ENCODE assay signal across 32 mouse cellular contexts in the genomic region with DNA sequence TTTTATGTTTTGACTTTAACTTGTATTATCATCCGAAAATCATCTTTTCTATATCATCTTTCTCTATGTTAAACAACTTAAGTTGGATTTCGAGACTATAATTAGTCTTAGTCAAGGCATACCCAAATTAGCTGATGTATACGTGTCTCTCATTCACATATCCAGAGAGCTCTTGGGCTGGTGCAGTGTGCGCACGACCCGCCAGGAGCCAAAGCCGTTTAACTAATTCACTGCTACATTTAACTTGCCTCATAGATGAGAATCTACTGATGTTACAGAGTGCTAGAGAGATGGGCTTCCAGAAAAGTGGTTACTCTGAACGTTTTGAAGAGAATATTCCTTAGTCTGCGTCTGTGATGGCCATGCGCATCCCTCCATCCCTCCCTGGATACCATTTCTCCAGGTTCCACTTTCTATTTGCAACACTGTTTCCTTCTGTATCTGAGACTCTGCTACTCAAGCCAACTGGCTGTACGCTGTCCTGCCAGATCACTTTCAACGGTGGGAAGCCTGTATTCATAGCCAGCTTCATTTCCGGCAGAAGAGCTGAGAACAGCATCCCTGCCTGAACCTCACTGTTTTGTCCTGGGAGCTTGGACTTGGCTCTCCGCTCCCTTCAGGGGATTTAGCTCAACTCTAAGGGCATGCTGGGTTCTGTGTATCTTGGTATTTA.
DNase-seq lines count a peak whose midpoint lies in the region; ATAC-seq and TF ChIP-seq lines count a peak whose summit lies in the region.
"Had no signal": no experiment of that assay in that cellular context is flagged by ENCODE, and none has a peak within 500 bp of the region (broad histone marks: within the 10 kb centered on the region; RNA-seq: fewer than 3 reads in every experiment).

No protein-coding gene starts in this region.

- no peak overlapping the region for H3K27ac ChIP-seq in hindbrain, postnatal 0 days
- H3K27ac ChIP-seq in hindbrain, embryonic 13.5 days: no peak overlapping the region
- no peak overlapping the region for H3K27ac ChIP-seq in midbrain, embryonic 14.5 days (replicated peaks; ENCODE audit: low read depth, low read length)
- H3K27ac ChIP-seq in intestine, embryonic 16.5 days (ENCODE audit: low read length): no peak overlapping the region
- H3K27ac ChIP-seq: embryonic facial prominence, embryonic 13.5 days; forebrain, embryonic 12.5 days; hindbrain, embryonic 10.5 days; intestine, embryonic 15.5 days; kidney, postnatal 0 days; liver, embryonic 14.5 days; midbrain, embryonic 10.5 days; stomach, embryonic 15.5 days had no signal

- H3K9me3 ChIP-seq in hindbrain, postnatal 0 days (ENCODE audit: low read length): no peaks in the 10 kb centered on the region
- H3K9me3 ChIP-seq in hindbrain, embryonic 13.5 days: no peaks in the 10 kb centered on the region
- H3K9me3 ChIP-seq in midbrain, embryonic 14.5 days (ENCODE audit: control insufficient read depth, low read length): no peaks in the 10 kb centered on the region
- H3K9me3 ChIP-seq in intestine, embryonic 16.5 days (ENCODE audit: control insufficient read depth, low read length): no peaks in the 10 kb centered on the region
- H3K9me3 ChIP-seq: embryonic facial prominence, embryonic 13.5 days; forebrain, embryonic 12.5 days; hindbrain, embryonic 10.5 days; intestine, embryonic 15.5 days; midbrain, embryonic 10.5 days; stomach, embryonic 15.5 days had no signal

- H3K36me3 ChIP-seq in hindbrain, postnatal 0 days (ENCODE audit: insufficient read depth, low read length): no peaks in the 10 kb centered on the region
- no peaks in the 10 kb centered on the region for H3K36me3 ChIP-seq in hindbrain, embryonic 13.5 days
- no peaks in the 10 kb centered on the region for H3K36me3 ChIP-seq in midbrain, embryonic 14.5 days (ENCODE audit: control insufficient read depth, insufficient read depth, low read length)
- no peaks in the 10 kb centered on the region for H3K36me3 ChIP-seq in intestine, embryonic 16.5 days (ENCODE audit: control insufficient read depth, insufficient read depth, low read length)
- H3K36me3 ChIP-seq: embryonic facial prominence, embryonic 13.5 days; forebrain, embryonic 12.5 days; hindbrain, embryonic 10.5 days; intestine, embryonic 15.5 days; midbrain, embryonic 10.5 days; stomach, embryonic 15.5 days had no signal

- 0 out of 2 replicates have a peak overlapping the region, but pooled peaks have one; percentile 16 for H3K4me2 ChIP-seq in hindbrain, postnatal 0 days (ENCODE audit: low read depth, low read length)
- H3K4me2 ChIP-seq in hindbrain, embryonic 13.5 days: no peak overlapping the region
- H3K4me2 ChIP-seq in midbrain, embryonic 14.5 days (ENCODE audit: low read length): no peak overlapping the region
- no peak overlapping the region for H3K4me2 ChIP-seq in intestine, embryonic 16.5 days (ENCODE audit: low read depth, low read length)
- H3K4me2 ChIP-seq: embryonic facial prominence, embryonic 13.5 days; forebrain, embryonic 12.5 days; intestine, embryonic 15.5 days; stomach, embryonic 15.5 days had no signal

- no peak for TF ChIP-seq CTCF in hindbrain, postnatal 0 days (IDR thresholded peaks at IDR 0.05; ENCODE audit: low read depth)

- no peaks in the 10 kb centered on the region for H3K27me3 ChIP-seq in hindbrain, postnatal 0 days (ENCODE audit: insufficient read depth, low read length)
- 0 out of 2 replicates have a peak, but pooled peaks cover 3% of the 10 kb centered on the region for H3K27me3 ChIP-seq in hindbrain, embryonic 13.5 days
- no peaks in the 10 kb centered on the region for H3K27me3 ChIP-seq in midbrain, embryonic 14.5 days (ENCODE audit: control insufficient read depth, insufficient read depth, low read length)
- no peaks in the 10 kb centered on the region for H3K27me3 ChIP-seq in intestine, embryonic 16.5 days (replicated peaks; ENCODE audit: control insufficient read depth, insufficient read depth, low read length)
- H3K27me3 ChIP-seq: intestine, embryonic 15.5 days; stomach, embryonic 15.5 days had no signal

- H3K4me1 ChIP-seq in hindbrain, postnatal 0 days (ENCODE audit: insufficient read depth, low read length): no peaks in the 10 kb centered on the region
- no peaks in the 10 kb centered on the region for H3K4me1 ChIP-seq in hindbrain, embryonic 13.5 days (replicated peaks)
- H3K4me1 ChIP-seq in midbrain, embryonic 14.5 days (ENCODE audit: control insufficient read depth, insufficient read depth, low read length): no peaks in the 10 kb centered on the region
- H3K4me1 ChIP-seq in intestine, embryonic 16.5 days (ENCODE audit: control insufficient read depth, insufficient read depth, low read length): no peaks in the 10 kb centered on the region
- H3K4me1 ChIP-seq: embryonic facial prominence, embryonic 13.5 days; forebrain, embryonic 12.5 days; hindbrain, embryonic 10.5 days; intestine, embryonic 15.5 days; midbrain, embryonic 10.5 days; stomach, embryonic 15.5 days had no signal

- WGBS in hindbrain, postnatal 0 days: 67% methylated on average over 14 of the region's 14 CpGs
- 83% methylated on average over 14 of the region's 14 CpGs for WGBS in hindbrain, embryonic 13.5 days
- 87% methylated on average over 14 of the region's 14 CpGs for WGBS in midbrain, embryonic 14.5 days
- WGBS in intestine, embryonic 16.5 days: 79% methylated on average over 14 of the region's 14 CpGs

- no peak overlapping the region for H3K4me3 ChIP-seq in hindbrain, postnatal 0 days (ENCODE audit: low read length)
- no peak overlapping the region for H3K4me3 ChIP-seq in hindbrain, embryonic 13.5 days
- no peak overlapping the region for H3K4me3 ChIP-seq in midbrain, embryonic 14.5 days (replicated peaks; ENCODE audit: low read depth, low read length)
- no peak overlapping the region for H3K4me3 ChIP-seq in intestine, embryonic 16.5 days (ENCODE audit: low read length)
- H3K4me3 ChIP-seq: embryonic facial prominence, embryonic 13.5 days; erythroblast, embryonic 14.5 days; forebrain, embryonic 12.5 days; hindbrain, embryonic 10.5 days; intestine, embryonic 15.5 days; midbrain, embryonic 10.5 days; stomach, embryonic 15.5 days had no signal

- DNase-seq in hindbrain, postnatal 0 days (ENCODE audit: low spot score): no peak
- peak; percentile 75 for DNase-seq in cerebellum, adult 11-12 months
- DNase-seq in cerebellum, adult 9-11 months: peak; percentile 79
- DNase-seq in midbrain, embryonic 14.5 days: no peak
- DNase-seq in layer of hippocampus, adult 9-10 months (ENCODE audit: low spot score): no peak
- DNase-seq: adrenal gland, adult 2 months; forebrain, postnatal 0 days; gastrocnemius, postnatal 14 days; heart, postnatal 14 days; kidney, adult 8-10 months; kidney, postnatal 4 days; layer of hippocampus, postnatal 36 days; liver; lung, adult 2 months; lung, postnatal 10 days; right cerebral cortex, postnatal 25 days; thymus, adult 18-20 months; thymus, postnatal 25 days had no signal

- ATAC-seq in hindbrain, postnatal 0 days: no peak
- no peak for ATAC-seq in hindbrain, embryonic 13.5 days (ENCODE audit: low FRiP score)
- no peak for ATAC-seq in midbrain, embryonic 14.5 days (ENCODE audit: low FRiP score, low TSS enrichment)
- no peak for ATAC-seq in intestine, embryonic 16.5 days
- ATAC-seq: CD4-positive, CD25-positive, alpha-beta regulatory T cell, adult 4 months; forebrain, postnatal 0 days; hindbrain, embryonic 16.5 days; intestine, embryonic 15.5 days; midbrain, embryonic 16.5 days had no signal

- H3K9ac ChIP-seq in hindbrain, postnatal 0 days (replicated peaks; ENCODE audit: low read length): no peak overlapping the region
- no peak overlapping the region for H3K9ac ChIP-seq in hindbrain, embryonic 13.5 days
- H3K9ac ChIP-seq in midbrain, embryonic 14.5 days (replicated peaks; ENCODE audit: low read length): no peak overlapping the region
- no peak overlapping the region for H3K9ac ChIP-seq in intestine, embryonic 16.5 days (ENCODE audit: low read depth, low read length)
- H3K9ac ChIP-seq: embryonic facial prominence, embryonic 13.5 days; forebrain, embryonic 12.5 days; forebrain, postnatal 0 days; intestine, embryonic 15.5 days; liver, embryonic 14.5 days; stomach, embryonic 15.5 days had no signal

Comparison
In these comparisons a context has a peak if more than half of its experiments do, and no peak if none do; other contexts are left out.
1. DNase-seq: peak in cerebellum, adult 11-12 months (single experiment) and cerebellum, adult 9-11 months (single experiment); none in hindbrain, postnatal 0 days (single experiment), midbrain, embryonic 14.5 days (single experiment) and layer of hippocampus, adult 9-10 months (single experiment).